Mouse (Mus musculus): Measurements from ENCODE around the gene Gng7.

The Gng7 gene

DNA sequence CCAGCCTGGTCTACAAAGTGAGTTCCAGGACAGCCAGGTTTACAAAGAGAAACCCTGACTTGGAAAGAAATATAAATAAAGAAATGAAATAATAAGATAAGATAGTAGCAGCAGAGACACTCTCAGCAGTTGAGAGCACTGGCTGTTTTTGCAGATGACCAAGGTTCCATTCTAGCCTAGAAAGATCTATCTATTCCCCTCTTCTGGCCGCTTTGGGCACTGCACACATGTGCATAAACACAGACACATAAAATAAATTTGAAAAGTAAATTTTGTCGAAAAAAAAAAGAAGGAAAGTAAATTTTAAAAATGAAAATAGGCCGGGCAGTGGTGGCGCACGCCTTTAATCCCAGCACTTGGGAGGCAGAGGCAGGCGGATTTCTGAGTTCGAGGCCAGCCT, 21.5 kb upstream of the Gng7 start:
- POLR2A ChIA-PET = interaction anchor here in 3 of 4 experiments (0.6 to 2.5 kb wide), 54 partner anchors 7 to 744 kb away, joined by 3 to 28 read pairs (median 5); partner anchors contain the start of genes Gadd45b (in 3 of the 3), Gng7 (in 3 of the 3), Map2k2 (in 3 of the 3) and Eef2 (in 2 of the 3)

DNA sequence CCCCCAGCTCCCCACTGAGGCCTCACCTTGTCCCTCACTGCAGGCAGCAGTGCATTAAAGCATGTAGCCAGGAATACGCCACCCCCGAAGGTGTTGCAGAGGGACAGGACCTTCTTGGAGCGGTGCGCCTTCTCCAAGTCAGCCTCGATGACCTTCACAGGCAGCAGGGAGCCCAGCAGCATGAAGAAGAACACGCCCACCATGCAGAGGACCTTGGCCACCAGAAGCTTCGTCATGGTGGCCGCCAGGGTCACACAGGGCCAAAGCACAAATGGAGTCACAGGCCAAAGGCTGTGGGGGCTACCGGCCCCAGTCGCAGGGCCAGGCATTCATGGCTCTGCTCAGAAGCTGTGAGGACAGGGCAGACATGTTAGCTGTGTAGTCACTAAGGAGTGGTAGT, 18.8 kb upstream of the Gng7 start:
- CTCF ChIA-PET = interaction anchor here in 2 of 4 experiments (0.5 to 0.9 kb wide), 2 partner anchors 12 to 50 kb away, joined by 3 read pairs; no protein-coding TSS in a partner anchor

More for the DNA sequence above, 21.5 kb upstream of the Gng7 start:
- CTCF ChIA-PET = interaction anchor here in 3 of 4 experiments (1.0 to 2.6 kb wide), 19 partner anchors 14 to 707 kb away, joined by 3 to 14 read pairs (median 5); partner anchors contain the start of genes Gng7 (in 1 of the 3), Pcsk4 (in 1 of the 3), Reep6 (in 1 of the 3) and Sgta (in 1 of the 3)

DNA sequence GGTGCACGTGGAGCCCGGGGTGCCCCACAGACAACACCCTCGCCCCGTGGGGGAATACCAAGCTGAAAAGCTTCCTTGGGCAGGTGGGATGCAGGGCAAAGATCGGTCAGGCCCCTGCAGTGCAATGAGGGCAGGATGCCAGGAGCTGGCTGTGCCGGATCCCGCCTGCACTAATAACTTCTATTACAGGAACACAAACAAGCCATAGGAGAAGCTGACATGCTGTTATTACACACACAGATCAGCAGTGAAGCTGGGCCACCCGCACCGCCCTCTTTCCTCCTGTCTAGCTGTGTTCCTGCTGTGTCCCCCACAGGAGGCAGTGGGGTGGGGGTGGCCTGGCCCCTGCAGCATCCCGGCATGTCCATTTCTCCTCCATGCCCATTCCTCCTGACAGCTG, 14.3 kb upstream of the Gng7 start:
- POLR2A ChIA-PET = interaction anchor here in 2 of 4 experiments (0.6 to 3.4 kb wide), 5 partner anchors 8 to 161 kb away, joined by 3 to 12 read pairs (median 3); partner anchors contain the start of gene Slc39a3 (in 2 of the 2)
- CTCF ChIA-PET = interaction anchor here in 3 of 4 experiments (0.6 to 1.2 kb wide), 5 partner anchors 11 to 526 kb away, joined by 3 read pairs; no protein-coding TSS in a partner anchor

More for the DNA sequence above, 18.8 kb upstream of the Gng7 start:
- POLR2A ChIA-PET = interaction anchor here in 1 of 4 experiments (1.7 kb wide), 1 partner anchor 104 kb away, joined by 6 read pairs; the partner anchor contains the start of gene Gadd45b

DNA sequence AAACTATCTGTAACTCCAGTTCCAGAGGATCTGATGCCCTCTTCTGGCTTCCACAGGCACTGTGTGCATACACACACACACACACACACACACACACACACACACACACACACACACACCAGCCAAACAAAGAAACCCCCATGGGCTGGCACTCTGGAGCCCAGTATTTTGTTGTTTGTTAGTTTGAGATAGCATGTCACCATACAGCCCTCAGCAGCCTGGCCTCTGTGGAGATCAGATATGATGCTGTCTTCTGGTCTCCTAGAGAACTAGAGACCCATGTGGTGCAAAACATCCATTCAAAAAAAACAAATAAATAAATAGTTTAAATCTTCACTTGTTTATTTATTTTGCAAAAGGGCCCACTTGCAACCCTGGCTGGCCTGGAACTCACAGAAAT, 13.5 kb upstream of the Gng7 start:
- POLR2A ChIA-PET = interaction anchor here in 2 of 4 experiments (0.6 to 3.4 kb wide), 3 partner anchors 9 to 107 kb away, joined by 3 to 12 read pairs (median 5); partner anchors contain the start of gene Slc39a3 (in 2 of the 2)

DNA sequence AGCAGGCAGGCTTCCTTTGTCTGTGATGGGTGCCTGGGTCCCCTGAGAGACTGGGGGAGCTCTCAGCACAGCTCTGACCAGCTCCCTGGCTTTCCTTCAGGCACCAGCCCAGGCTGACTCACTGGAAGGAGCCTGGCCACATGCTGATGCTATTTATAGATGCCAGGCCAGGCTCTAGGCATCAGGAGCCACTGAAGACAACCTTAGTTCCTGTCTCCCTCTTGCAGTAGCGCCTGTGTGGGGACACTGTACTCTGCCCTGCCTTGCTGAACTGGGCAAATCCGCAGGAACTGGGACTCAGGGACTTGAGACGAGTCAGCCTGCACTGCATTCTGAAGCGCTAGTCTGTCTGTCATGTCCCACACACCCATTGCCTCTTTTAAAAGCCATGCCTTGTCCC, 12.6 kb upstream of the Gng7 start:
- CTCF ChIA-PET = interaction anchor here in 1 of 4 experiments (1.5 to 2.0 kb wide), 2 partner anchors 9 to 11 kb away, joined by 4 to 5 read pairs; no protein-coding TSS in a partner anchor
- POLR2A ChIA-PET = interaction anchor here in 3 of 4 experiments (0.9 to 3.4 kb wide), 9 partner anchors 9 to 98 kb away, joined by 3 to 12 read pairs (median 3); partner anchors contain the start of genes Gng7 (in 2 of the 3), Gadd45b (in 1 of the 3) and Slc39a3 (in 1 of the 3)

More for the DNA sequence above, 13.5 kb upstream of the Gng7 start:
- CTCF ChIA-PET = interaction anchor here in 1 of 4 experiments (1.2 to 2.0 kb wide), 2 partner anchors 10 kb away, joined by 3 to 4 read pairs; no protein-coding TSS in a partner anchor

DNA sequence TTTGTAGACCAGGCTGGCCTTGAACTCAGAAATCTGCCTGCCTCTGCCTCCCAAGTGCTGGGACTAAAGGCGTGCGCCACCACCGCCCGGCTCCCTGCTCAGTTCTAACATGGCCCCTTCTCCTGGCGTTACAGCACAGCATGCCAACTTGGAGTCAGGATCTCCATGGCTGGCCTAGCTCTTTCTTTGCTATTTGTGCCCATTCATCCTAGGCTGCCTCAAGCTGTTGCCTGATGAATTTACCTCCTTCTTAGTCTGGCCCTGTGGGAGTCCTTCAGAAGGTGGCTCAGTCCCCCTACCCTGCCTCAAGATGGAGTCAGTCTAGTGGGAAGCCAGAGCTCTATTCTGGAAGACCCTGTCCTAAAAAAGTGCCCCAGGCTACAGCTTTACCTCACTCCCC, 12.1 kb upstream of the Gng7 start:
- CTCF ChIA-PET = interaction anchor here in 3 of 4 experiments (0.5 to 2.0 kb wide), 4 partner anchors 9 to 141 kb away, joined by 3 to 5 read pairs (median 4); no protein-coding TSS in a partner anchor
- POLR2A ChIA-PET = interaction anchor here in 3 of 4 experiments (0.9 to 3.4 kb wide), 11 partner anchors 8 to 97 kb away, joined by 3 to 12 read pairs (median 4); partner anchors contain the start of genes Gng7 (in 2 of the 3), Gadd45b (in 1 of the 3) and Slc39a3 (in 1 of the 3)

DNA sequence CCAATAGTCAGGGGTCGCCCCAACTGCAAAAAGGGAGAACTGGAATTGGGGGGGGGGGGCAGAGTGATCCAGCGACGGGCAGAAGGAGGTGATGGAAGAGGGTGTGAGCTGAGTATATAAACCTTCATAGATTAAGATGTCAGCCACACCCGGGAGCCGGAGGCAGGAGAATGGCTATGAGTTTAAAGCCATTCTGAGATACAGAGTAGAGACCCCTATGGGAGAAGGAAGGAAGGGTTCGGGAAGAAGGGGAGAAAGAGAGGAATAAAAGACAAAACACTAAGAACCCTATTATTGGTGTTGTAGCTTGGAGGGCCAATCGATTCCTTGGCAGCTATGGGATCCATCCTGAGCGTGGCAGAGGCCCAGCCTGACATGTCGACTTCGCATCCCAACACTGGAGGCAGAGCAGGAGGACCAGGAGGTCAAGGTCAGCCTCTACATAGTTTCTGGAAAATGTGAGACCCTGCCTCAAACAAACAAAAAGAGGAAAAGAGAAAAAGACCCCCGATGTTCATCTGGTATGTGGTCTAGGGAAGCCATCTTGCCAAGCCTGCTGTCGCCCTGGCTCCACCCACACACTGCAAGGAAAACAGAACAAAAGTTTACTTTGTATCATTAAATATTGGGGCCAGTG, 11.0 kb upstream of the Gng7 start, which contains the start of gene Diras1:
Gene Diras1, minus strand, starts transcription at position 24 of the 637 bp plus-strand sequence.
- ChIA-PET CTCF (interaction anchor here (0.6 to 2.0 kb wide), 22 partner anchors 7 to 531 kb away, joined by 3 to 7 read pairs (median 4); partner anchors contain the start of genes Gng7 (in 2 of the 4), Map2k2 (in 1 of the 4), Slc39a3 (in 1 of the 4) and Timm13 (in 1 of the 4)), POLR2A (interaction anchor here in 3 of 4 experiments (0.6 to 2.5 kb wide), 14 partner anchors 7 to 167 kb away, joined by 3 to 12 read pairs (median 4); partner anchors contain the start of genes Gng7 (in 2 of the 3), Gadd45b (in 1 of the 3), Map2k2 (in 1 of the 3) and Slc39a3 (in 1 of the 3))

DNA sequence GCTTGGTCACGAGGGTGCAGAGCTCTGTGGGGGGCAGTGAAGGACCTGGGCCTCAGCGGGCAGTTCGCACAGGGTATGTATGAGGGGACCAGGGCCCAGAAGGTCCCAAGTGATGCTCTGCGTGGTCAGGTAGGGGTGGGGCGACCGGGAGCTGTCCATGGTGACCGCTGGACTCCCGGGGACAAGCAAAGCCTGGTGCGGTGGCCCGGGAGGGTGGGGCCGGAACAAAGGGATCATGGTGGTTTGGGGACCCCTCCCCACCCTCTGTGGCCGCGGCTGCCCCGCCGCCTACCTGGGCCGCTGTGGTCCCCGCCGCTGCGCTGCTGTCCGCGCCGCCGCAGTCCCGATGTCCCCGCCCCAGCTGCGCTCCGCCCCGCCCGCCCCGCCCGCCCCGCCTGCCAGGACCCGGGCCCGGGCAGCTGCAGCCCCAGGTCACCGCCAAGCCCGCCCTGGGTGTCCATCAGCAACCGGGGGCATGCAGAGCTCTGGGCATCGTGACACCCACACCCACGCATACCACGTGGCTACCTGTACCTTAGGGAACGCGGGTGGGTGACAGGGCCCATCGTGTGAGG, 10.4 kb upstream of the Gng7 start:
- CTCF ChIA-PET = interaction anchor here (0.6 to 1.6 kb wide), 20 partner anchors 8 to 532 kb away, joined by 3 to 7 read pairs (median 4); partner anchors contain the start of genes Gng7 (in 2 of the 4), Map2k2 (in 1 of the 4), Slc39a3 (in 1 of the 4) and Timm13 (in 1 of the 4)
- POLR2A ChIA-PET = interaction anchor here in 3 of 4 experiments (0.5 to 2.5 kb wide), 12 partner anchors 10 to 168 kb away, joined by 3 to 12 read pairs (median 4); partner anchors contain the start of genes Gng7 (in 2 of the 3), Slc39a3 (in 2 of the 3), Gadd45b (in 1 of the 3) and Map2k2 (in 1 of the 3)

DNA sequence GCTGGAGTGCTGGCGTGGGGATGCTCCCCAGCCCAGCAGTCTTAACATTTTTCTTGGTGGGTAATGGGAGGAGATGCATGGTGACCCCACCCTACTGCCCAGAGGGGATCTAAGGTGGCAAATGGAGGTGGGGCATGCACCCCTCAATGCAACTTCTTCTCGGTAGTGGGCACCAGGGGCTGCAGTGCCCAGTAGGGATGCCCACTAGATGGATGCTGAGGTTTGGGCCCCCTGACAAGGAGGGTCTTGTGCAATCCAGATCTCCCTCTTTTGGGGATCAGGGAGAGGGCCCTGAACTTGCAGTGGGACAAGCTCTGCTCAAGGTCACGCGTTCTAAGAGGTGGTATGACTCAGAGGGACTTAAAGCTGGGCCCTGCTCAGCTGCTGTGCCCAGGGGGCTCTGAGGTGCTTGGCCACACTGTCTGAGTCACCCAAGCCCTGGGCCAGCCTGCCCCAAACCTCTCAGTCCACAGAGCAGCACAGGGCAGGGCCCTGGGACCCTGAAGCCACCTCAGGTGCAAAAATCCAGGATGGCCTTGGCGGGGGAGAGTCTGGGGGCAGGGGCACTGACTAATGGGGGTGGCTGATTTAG, 9.7 kb upstream of the Gng7 start:
- ChIA-PET POLR2A (interaction anchor here in 3 of 4 experiments (0.5 to 2.5 kb wide), 9 partner anchors 10 to 95 kb away, joined by 3 to 12 read pairs (median 4); partner anchors contain the start of genes Gng7 (in 2 of the 3), Slc39a3 (in 2 of the 3), Gadd45b (in 1 of the 3) and Map2k2 (in 1 of the 3)), CTCF (interaction anchor here in 3 of 4 experiments (0.6 to 1.6 kb wide), 10 partner anchors 8 to 276 kb away, joined by 3 to 7 read pairs (median 4); partner anchors contain the start of genes Gng7 (in 1 of the 3), Map2k2 (in 1 of the 3) and Slc39a3 (in 1 of the 3))

DNA sequence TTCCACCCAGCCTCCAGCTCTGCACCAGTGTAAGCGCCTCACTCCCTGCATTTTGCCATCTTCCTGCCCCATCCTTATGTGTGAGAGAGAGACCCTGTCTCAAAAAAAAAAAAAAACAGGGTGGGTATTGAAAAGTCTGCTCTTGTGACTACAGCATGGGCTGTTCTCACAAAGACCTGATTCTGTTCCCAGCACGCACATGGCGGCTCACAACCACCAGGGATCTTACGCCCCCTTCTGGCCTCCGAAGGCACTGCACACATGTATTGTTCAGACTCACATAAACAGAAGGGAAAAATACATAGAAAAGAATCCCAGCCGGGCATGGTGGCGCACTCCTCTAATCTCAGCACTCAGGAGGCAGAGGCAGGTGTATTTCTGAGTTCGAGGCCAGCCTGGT, 8.0 kb upstream of the Gng7 start:
- ChIA-PET POLR2A (interaction anchor here in 3 of 4 experiments (0.6 to 2.0 kb wide), 18 partner anchors 14 to 346 kb away, joined by 3 to 14 read pairs (median 4); partner anchors contain the start of genes Eef2 (in 2 of the 3), Gadd45b (in 2 of the 3), Slc39a3 (in 2 of the 3) and Map2k2 (in 1 of the 3)), CTCF (interaction anchor here (0.6 to 1.9 kb wide), 29 partner anchors 9 to 708 kb away, joined by 3 to 11 read pairs (median 4); partner anchors contain the start of genes Slc39a3 (in 2 of the 4), Creb3l3 (in 1 of the 4), Pip5k1c (in 1 of the 4) and Tjp3 (in 1 of the 4))

DNA sequence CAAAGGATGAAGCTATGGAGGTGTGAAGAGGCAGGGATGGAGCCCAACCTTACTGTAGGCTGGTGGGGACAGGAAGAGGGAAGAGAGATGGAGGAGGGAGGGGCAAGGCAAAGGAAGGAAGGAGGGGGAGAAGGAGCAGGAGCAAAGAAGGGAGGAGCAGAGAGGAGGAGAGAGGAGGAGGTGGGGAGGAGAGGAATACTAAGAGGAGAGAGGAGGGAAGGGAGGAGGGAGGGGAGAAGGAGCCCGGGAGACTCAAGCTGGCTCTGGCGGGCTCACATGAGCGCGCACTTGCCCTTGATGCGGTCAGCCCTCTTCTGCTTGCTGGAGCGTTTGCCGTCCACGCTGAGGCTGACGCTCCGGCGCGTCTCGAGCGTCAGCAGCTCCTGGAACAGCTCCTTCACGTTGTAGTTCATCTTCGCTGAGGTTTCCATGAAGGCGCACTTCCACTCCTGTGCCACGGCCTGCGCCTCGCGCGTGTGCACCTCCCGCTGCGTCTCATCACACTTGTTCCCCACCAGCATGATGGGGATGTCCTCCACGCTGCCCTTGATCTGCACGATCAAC, 6.9 kb upstream of the Gng7 start:
- ChIA-PET CTCF (interaction anchor here (0.6 to 1.9 kb wide), 31 partner anchors 9 to 497 kb away, joined by 3 to 18 read pairs (median 4); partner anchors contain the start of genes Slc39a3 (in 2 of the 4), Creb3l3 (in 1 of the 4), Pip5k1c (in 1 of the 4) and Tjp3 (in 1 of the 4)), POLR2A (interaction anchor here in 3 of 4 experiments (0.5 to 2.0 kb wide), 22 partner anchors 9 to 345 kb away, joined by 3 to 14 read pairs (median 4); partner anchors contain the start of genes Gadd45b (in 2 of the 3), Sgta (in 2 of the 3), Slc39a3 (in 2 of the 3) and Eef2 (in 1 of the 3))

DNA sequence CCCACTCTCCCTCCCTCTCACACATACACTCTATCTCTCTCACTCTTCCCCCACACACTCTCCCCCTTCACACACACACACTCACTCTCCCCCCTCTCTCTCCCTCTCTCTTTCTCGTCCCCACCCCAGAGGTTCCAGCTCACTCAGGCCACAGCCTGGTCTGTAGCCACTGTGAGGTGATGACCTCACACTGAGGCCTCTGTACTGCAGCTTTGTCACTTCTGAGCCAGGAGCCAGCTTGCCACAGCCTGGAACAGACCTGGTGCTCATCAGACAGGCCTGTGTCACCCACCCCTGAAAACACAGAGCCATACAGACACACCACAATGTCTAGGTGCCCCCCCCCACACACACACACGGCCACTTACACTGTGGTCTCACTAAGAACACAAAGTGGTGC, 5.5 kb upstream of the Gng7 start:
- ChIA-PET POLR2A (interaction anchor here in 2 of 4 experiments (0.6 to 3.1 kb wide), 6 partner anchors 17 to 361 kb away, joined by 4 to 38 read pairs (median 6); partner anchors contain the start of genes Slc39a3 (in 2 of the 2) and Gadd45b (in 1 of the 2)), CTCF (interaction anchor here in 1 of 4 experiments (0.6 kb wide), 1 partner anchor 759 kb away, joined by 4 read pairs; the partner anchor contains the start of gene Dazap1)

DNA sequence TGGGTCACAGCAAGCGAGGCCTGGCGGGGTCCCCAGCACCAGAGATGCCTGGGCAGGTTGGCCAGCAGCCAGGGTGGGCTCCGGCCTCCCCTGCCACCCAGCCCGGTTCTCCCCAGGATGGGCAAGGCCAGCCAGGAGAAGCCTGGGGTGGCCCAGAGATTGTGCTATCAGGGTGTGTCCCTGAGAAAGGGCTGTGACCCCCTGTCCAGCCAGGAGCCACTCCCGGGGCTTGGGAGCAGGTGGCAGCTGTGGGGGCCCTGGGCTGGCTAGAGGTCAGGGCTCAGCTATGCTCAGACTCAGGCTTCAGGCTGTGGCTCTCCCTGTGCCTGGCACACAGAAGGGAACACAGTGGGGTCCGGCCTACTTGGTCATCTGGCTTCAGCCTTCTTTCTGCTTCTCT, 4.9 kb upstream of the Gng7 start:
- ChIA-PET POLR2A (interaction anchor here in 3 of 4 experiments (0.6 to 3.1 kb wide), 12 partner anchors 12 to 156 kb away, joined by 3 to 38 read pairs (median 6); partner anchors contain the start of genes Slc39a3 (in 3 of the 3), Gadd45b (in 2 of the 3) and Eef2 (in 1 of the 3)), CTCF (interaction anchor here in 2 of 4 experiments (0.6 to 3.8 kb wide), 4 partner anchors 20 to 62 kb away, joined by 4 to 30 read pairs (median 12); no protein-coding TSS in a partner anchor)

DNA sequence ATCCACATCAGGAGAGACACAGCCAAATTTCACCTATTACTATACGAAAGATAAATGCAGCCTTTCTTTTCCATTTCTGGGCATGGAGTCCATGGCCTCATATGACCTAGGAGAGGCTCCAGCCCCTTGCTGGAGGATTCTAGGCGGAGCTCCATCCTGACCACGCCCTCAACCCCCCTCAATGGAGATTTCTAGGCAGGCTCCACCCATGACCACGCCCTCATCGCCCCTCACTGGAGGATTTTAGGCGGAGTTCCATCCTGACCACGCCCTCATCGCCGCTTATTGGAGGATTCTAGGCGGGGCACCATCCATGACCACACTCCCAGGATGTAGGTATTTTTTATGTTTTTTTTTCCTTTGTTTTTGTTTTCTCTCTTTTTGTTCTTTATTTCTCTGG, 3.6 kb upstream of the Gng7 start:
- POLR2A ChIA-PET = interaction anchor here (0.5 to 3.1 kb wide), 78 partner anchors 8 to 520 kb away, joined by 3 to 38 read pairs (median 4); partner anchors contain the start of genes Gadd45b (in 3 of the 4), Map2k2 (in 2 of the 4), Pias4 (in 2 of the 4) and Slc39a3 (in 2 of the 4)
- CTCF ChIA-PET = interaction anchor here (0.5 to 3.8 kb wide), 60 partner anchors 9 to 642 kb away, joined by 3 to 30 read pairs (median 4); partner anchors contain the start of genes Cactin (in 2 of the 4), Gadd45b (in 1 of the 4), Gm48552 (in 1 of the 4) and Map2k2 (in 1 of the 4)

DNA sequence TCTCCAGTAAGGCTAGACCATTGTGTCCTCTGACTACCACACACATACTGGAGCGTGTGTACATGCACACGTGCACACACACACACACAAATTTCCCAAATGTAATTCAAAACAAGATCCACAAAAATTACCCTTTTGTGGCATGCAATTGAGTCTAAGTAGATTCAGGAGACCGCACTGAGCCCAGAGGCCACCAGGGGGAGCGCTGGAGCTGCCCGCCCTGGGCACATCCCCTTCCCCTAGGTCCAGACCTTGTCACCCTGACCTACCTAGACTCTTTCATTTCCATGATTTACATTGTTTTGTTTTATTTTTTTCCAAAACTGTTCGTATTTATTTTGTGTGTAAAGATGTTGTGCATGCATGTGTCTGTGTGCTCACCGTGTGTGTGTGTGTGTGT, 1.9 kb upstream of the Gng7 start:
- CTCF ChIA-PET = interaction anchor here (0.6 to 3.8 kb wide), 33 partner anchors 8 to 812 kb away, joined by 3 to 30 read pairs (median 4); partner anchors contain the start of genes Diras1 (in 2 of the 4), Slc39a3 (in 2 of the 4), Eef2 (in 1 of the 4) and Gadd45b (in 1 of the 4)

More for the DNA sequence above, 1.9 kb upstream of the Gng7 start:
- POLR2A ChIA-PET = interaction anchor here in 3 of 4 experiments (0.6 to 2.5 kb wide), 14 partner anchors 20 to 848 kb away, joined by 3 to 9 read pairs (median 4); partner anchors contain the start of genes Eef2 (in 3 of the 3), Gadd45b (in 1 of the 3), Map2k2 (in 1 of the 3) and Slc39a3 (in 1 of the 3)

All from embryonic stem cell, embryonic (primary cell).